Mouse (Mus musculus) CD4-positive, CD25-positive, alpha-beta regulatory T cell, adult 2 months (primary cell): ENCODE results near the gene Calm1.
A peak's percentile ranks its signal among the peaks of the same experiment; 100 is the strongest.
"Not testable (repeated sequence)": the region's sequence is repeated elsewhere in the genome, so short reads cannot be mapped to it uniquely, and the experiment has no call there.

ENCODE experiments used
- DNase-seq: peaks from one replicate; pipeline ENCODE4 v3.0.0-alpha.2; 2012; ENCODE audit warnings: low read depth, low spot score

The Calm1 gene

GRCm38 (mm10) chr12:100194181-100194580 lies 5.1 kb upstream of the Calm1 start:
- no peak for DNase-seq

GRCm38 (mm10) chr12:100196786-100197185 lies 2.4 kb upstream of the Calm1 start:
- DNase-seq: no peak

DNA sequence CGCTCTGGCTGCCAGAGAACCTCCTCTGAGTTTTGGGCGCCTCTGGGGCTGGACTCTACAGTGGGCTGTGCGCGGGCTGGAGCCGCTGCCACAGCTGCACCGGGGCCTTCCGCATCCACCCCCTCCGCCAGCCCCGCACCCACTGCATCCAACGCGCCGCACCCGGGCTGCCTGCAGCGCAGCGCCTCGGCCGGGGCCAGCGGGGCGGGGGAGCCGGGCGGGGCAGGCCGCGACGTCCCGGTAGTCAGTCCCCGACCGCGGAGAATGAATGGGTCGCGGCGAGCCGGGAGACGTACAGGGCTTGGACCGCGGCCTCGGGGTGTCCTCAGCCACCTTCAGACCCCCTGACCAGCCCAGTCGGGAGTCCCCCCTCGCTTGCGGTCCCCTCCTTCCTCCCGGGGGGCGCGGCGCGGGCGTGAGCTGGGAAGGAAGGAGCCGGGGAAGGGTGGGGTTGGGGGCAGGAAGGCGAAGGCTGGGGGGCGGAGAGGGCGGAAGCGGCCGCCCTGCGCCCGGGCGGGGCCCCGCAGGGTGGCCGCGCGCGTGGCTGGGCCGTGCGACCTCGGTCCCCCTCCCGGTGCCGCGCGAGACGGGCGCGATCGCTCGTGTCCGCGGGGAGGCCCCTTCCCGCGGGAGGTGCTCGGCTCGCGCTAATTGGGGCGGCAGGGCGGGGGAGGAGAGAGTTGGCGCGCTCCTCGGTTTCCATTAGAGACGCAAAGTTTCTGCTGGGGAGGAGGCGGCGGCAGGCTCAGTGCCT lies 833 bp downstream of the Calm1 start:
- DNase-seq: peak; percentile 77

- DNase-seq: no peak
These were observed 1.6 kb downstream of the Calm1 start for GRCm38 (mm10) chr12:100200645-100201362.

DNA sequence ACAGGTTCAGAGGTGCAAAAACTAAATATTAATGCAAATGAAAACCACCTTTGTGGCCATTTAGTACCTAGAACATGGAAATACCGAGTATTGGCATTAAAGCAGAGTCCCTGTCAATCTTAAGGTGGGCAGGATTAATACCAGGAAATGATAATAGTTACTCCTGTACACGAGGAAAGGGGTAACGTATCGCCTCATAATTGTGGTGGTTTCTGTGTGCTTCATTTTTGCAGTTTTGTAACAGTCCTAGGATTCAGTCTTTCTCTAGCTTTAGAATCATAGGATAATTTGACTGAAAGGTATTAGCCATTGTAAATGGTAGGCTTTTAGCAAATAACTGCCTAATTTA lies 2.1 kb downstream of the Calm1 start:
- DNase-seq: no peak

DNA sequence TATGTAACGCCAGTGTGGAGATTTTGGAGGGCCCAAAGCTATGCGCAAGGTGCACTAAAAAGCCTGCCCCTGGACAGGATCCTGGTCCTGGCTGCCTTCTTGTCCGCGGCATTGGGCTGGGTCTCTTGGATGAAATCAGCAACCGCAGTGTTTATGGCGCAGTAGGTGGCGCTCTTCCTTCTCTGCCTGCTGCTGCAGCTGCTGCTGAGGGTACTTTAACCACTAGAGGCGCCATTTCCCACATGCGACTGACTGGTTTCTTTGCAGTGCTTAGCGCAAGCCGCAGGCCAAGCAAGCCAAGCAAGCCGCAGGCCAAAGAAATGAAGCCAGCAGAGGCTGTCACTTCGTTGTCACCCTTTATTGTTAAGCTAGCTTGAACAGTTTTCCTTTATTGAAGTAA lies 2.6 kb downstream of the Calm1 start:
- peak; percentile 97 for DNase-seq

DNA sequence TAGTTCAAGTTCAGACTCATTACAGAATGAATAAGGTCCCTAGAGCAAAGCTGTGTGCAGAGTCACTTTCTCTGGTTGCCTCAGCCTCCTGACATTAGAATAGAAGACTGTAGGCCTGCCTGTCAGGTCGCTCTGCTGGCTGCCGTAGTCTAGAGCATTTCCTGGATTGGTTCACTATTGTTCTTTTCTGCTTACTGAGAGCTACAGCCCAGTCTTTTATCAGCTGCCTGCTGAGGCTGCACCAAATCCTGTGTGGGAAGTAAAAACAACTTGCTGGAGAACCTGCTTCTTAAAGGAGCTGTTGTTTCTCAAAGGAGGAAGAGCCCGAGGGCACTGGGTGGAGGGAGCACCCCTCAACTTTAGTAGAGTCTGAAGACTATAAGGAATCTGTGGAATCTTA lies 4.5 kb downstream of the Calm1 start:
- no peak for DNase-seq

- no peak for DNase-seq
These were observed 5.9 kb downstream of the Calm1 start for GRCm38 (mm10) chr12:100205156-100205555.

DNA sequence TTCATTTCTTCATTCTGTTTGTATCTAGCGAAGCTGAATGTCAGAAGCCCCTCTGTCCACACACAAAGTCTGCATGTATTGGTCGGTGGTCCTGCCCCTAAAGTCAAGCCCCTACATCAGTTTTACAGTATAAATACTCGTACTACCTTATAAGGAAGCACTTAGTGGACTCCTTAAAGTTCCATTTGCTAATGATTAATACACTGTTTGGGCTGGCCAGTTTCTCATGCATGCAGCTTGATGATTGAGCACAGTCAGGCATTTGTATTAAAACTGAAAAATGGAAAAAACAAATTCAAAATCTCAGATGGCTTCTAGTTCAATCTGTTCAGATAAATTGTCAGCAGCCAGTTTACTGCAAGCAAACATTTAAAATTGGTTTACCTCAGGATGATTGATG lies 7.3 kb downstream of the Calm1 start:
- DNase-seq: no peak

GRCm38 (mm10) chr12:100206926-100207325 lies 7.7 kb downstream of the Calm1 start:
- no peak for DNase-seq

DNA sequence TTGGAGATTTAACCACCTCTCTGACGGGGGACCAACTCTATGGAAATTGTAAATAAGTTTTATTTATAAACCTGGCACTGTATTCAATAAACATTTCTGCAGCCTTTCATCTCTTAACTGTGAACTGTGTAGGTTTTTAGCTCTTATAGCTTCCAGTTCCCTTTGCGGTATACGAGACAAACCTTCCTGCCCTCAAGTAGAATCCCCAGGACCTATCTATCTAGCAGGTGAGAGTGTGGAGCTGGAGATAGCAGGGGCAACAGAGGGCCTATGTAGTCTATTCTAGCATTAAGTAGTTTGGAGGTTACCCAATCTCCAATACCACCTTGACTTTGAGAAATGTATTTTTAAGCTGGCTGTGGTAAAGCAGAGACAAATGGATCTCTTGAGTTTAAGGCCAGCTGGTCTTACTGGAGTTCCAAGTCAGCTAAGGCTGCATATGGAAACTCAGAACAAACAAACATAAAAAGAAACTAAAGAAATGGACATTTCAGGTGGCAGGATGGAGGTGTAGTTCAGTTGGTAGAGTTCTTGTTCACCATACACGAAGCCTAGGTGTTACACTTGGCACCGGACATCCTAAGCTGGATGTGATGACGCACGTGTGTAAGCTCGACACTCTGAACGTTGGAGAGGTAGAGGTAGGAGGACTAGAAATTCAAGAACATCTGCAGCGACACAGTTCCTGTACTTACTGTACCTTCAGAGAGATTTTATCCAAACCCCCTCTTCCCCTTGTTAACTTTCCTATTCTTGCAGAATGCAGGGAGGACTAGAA lies 10.7 kb downstream of the Calm1 start:
- DNase-seq: no peak

GRCm38 (mm10) chr12:100210973-100211372 lies 11.7 kb downstream of the Calm1 start:
- DNase-seq: no peak

DNA sequence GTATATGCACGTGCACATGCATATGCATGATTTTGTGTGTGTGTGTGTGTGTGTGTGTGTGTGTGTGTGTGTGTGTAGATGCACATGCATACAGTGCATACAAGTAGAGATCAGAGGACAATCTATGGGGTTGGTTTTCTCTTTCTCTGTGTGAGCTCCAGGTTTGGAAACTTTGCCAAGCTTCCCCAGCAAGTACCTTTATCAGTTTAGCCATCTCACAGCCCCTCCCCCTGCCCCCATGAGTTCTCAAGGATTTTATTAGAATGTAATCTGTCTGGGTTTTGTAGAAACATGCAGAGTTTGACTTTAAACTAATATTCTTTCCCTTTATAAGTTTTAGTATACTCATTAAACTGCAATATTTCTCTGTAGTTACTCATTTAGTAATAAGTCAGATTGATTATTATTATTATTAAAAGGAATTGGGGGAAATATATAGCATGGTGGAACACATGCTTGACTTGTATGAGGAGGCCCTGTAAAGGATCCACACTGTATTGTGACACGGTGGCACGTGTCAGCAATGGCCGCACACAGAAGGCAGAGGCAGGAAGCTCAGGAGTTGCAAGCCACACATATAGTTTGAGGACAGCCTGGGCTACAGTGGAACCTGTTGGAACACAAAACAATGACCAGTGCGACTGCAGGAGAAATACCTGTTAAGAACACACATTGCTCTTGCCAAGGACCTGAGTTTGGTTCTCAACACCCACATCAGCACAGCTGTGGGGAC lies 12.4 kb downstream of the Calm1 start:
- DNase-seq: no peak

GRCm38 (mm10) chr12:100212397-100212796 lies 13.2 kb downstream of the Calm1 start:
- no peak for DNase-seq

- DNase-seq: no peak
These were observed 13.9 kb downstream of the Calm1 start for GRCm38 (mm10) chr12:100213162-100213561.

- DNase-seq: no peak
These were observed 14.9 kb downstream of the Calm1 start for GRCm38 (mm10) chr12:100214156-100214555.

DNA sequence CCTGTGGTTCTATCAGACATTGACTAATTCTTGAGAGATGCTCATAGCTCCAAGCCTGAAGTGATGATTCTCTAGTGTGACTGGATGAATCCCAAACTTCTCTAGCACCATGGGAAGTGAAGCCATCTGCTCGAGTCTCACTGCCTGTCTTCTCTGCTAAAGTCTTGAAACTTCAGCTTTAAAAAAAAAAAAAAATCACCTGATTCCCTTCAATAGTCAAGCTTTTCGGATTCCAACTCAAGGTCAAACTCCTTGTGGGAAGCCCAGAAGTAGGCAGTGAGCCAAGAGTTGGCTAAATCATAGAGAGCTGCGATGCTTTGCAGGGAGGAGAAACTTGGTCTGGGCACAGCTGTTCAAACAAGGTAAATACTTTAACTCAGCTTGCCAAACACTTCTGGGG lies 15.5 kb downstream of the Calm1 start:
- DNase-seq: no peak

- not testable (repeated sequence) for DNase-seq
These were observed 17.9 kb downstream of the Calm1 start for GRCm38 (mm10) chr12:100217087-100217486.

DNA sequence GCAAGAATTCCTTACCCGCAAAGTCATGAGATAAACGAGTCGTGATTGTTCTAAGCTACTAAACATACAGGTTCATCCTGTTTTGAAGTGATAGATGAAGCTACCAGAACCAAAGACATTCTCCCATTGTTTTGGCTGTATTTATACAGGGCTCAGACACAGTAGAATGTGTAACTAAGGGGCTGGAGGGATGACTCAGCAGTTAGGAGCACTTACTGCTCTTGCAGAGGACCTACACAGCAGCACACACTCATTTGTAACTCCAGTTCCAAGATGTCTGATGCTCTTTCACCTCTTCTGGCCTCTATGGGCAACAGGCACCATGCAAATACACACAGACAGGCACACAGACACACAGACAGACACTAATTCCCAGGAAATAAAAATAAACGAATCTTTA lies 20.8 kb downstream of the Calm1 start:
- no peak for DNase-seq

DNA sequence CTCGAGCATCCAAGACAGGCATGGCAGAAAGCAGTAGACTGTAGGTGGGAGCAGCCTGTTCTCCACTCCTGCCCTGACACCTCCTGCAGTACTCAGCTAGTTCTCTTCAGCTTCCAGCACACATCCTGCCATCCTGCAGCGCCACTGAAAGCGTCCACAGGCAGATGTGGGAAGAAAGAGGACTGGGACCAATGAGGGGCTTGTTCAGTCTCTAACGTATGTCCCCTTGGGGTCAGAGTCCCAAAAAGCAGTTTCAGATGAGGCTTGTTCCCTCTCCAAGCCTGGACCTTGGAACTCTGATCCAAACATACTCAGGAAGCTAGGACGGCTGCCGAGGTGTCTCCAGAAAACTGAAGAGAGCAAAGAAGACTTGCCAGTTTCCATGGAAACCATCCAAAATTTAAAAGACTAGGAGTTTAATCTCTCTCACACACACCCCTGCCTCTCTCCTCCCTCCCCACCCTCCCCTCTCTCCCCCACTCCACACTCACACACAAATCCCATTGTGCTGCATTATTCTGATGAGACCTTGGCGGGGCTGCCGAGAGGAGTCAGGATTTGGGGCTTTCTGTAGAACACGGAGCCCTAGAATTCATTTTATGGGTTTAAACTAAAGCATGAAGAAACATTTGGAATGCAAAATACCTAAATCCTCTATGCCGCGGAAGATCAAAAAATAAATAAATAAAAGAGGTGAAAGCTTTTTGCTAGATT lies 22.5 kb downstream of the Calm1 start:
- no peak for DNase-seq

GRCm38 (mm10) chr12:100222322-100222993 lies 23.2 kb downstream of the Calm1 start:
- DNase-seq: no peak
